Mouse (Mus musculus) ES-Bruce4 (cell line): ENCODE results near the gene Actn2.

ENCODE experiments used
- CTCF ChIP-seq: IDR thresholded peaks from one replicate; pipeline ENCODE4 v1.8.1; 2011; ENCODE audit warnings: low read depth, low read length
- EP300 ChIP-seq: IDR thresholded peaks from 2 replicates; pipeline ENCODE4 v1.6.1; 2011; ENCODE audit warnings: low read depth, low read length; ENCODE audit not compliant: insufficient read depth
- POLR2A ChIP-seq: IDR thresholded peaks from one replicate; pipeline ENCODE4 v1.8.1; 2011; ENCODE audit warnings: low read length; ENCODE audit not compliant: insufficient read depth

- TF ChIP-seq EP300 (no peak), CTCF (no peak), POLR2A (no peak)
Observed at GRCm38 (mm10) chr13:12314173-12314572, 26.4 kb downstream of the Actn2 start.
